Mouse (Mus musculus) gastrocnemius, postnatal 14 days (tissue): ENCODE results near the gene Itfg1. TPM values are rescaled to one million over a fixed set of nuclear protein-coding genes. Genes with fewer than 3 reads are reported as not detected.

Experiments used
- DNase-seq: peaks from one replicate; pipeline ENCODE4 v3.0.0; 2021; ENCODE audit warnings: mixed read lengths
- intact Hi-C: fragments of 180-260 bp; cut with DNase I; formaldehyde crosslinking; loops from one replicate; pipeline ENCODE4 v1.15.1; 2025; ENCODE audit warnings: low total_unique reads
- microRNA-seq, 2 experiments: library from miRNA; unstranded; fragments of <30 nt; microRNA quantifications; one replicate each; pipeline ENCODE4 v1.2.0; 2021
- total RNA-seq, 2 experiments: library from RNA; stranded (reverse); gene quantifications; 2 replicates each; pipeline ENCODE4 v1.2.3; 2021

Itfg1 gene
- total RNA-seq, 2 experiments from 2014 or later, result 32.3 to 33.0 TPM

DNA sequence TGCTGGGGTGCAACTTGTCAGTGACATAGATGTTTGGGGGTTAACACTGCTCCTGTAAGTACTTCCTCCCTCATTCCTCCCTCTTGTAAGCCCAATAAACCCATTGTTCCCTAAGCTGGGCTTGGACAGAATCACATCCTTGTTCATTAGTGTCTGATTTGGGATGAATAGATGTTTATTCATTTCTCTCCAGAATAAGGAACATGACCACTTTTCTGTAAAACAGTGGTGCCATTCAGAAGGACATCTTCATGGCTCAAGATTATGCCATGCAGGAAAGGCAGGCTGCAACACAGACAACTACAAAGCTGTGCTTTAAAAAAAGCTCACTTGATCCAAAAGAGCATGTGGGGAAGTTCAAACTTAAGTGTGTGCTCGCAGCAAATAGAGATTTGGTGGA is 55.2 kb downstream of the Itfg1 start:
- intact Hi-C loops, result no loop called here

DNA sequence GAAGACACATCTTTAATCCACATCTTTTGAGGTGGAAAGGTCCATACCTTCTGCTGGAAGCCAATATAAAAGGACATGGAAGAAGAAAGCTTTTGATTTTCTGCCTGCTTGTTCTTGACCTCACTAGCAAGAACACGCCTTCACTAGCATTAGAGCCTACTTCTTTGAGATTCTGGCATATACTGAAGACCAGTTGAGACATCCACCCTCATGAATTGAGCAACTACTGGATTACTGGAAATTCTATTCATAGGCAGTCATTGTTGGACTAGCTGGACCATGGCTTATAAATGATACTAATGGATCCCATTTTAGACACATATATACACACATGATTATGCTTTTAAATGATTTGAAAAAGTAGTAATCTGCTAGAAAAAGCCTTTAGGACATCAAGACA is 56.9 kb downstream of the Itfg1 start:
- no peak for DNase-seq
- intact Hi-C loops, result no loop called here

More for the DNA sequence above, 55.2 kb downstream of the Itfg1 start:
- no peak for DNase-seq

DNA sequence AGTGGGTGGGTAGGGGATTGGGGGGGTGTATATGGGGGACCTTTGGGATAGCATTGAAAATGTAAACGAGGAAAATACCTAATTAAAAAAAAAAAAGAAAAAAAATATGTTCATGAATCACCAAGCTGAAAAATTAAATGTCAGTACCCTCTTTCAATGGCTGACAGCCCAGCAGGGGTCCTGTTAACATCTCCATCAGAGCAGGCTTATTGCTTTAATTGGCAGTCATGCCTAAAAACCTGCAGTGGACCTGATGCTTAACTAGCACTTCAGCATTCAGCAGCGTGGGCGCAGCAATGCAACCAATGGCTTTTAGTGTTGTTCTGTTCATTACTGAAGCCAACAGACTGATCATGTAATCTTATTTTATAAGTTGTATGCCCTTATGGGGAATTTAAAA is 60.6 kb downstream of the Itfg1 start:
- DNase-seq, result no peak
- intact Hi-C loops, result no loop called here

DNA sequence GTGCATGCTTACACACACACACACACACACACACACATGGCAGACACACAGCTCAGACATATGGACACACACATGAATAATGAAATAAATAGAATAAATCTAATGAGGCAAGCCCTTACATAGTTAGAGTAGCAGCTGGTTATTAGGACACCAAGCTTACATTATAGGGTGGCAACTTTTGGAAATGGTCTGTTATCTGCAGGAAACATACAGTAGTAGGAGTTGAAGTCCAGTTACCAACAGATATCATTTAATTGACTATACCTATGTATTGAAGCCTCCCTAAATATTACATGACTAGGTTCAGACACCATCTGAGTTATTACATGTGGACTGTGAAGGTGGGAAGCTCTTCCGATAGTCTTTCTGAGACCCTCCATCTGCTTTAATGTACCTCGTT is 95.7 kb downstream of the Itfg1 start:
- intact Hi-C loops, result no loop called here
- DNase-seq, result no peak

DNA sequence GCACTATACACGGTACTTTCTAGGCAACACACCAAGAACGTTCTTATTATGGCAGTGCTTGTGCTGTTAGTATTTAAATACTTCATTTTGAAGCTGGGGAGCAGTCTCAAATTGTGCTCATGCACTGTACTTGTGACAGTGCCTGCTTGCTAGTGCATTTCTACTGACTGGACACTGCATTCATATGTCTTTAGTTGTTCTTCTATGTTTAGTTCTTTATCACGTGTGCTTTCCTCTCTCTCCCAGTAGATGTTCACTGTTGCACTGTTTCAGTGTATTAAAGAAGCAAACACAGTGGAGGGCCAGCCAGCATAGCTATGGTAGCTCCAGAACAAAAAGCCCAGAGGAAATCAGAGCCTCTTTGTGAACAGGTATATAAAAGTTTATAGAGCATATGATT is 110.2 kb downstream of the Itfg1 start:
- intact Hi-C loops, result no loop called here
- DNase-seq, result no peak

DNA sequence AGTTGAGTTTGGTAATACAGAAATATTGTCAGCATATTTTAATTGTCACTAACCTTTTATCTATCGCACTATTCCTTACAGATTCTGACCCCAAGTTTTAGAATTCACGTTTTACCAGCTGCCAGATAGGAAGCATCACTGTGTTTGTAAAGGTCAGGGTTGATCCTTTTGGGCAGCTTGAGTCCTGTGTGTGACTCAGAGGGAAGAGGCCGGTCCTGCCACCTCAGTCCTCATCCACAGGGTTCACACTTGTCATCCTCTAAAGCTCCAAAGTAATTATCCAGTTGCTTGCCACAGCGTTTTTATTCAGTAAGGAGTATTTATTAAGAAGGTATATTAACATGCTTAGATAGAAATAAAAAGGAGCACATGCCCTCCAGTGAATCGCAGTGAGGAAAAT is 123.5 kb downstream of the Itfg1 start:
- DNase-seq, result no peak

DNA sequence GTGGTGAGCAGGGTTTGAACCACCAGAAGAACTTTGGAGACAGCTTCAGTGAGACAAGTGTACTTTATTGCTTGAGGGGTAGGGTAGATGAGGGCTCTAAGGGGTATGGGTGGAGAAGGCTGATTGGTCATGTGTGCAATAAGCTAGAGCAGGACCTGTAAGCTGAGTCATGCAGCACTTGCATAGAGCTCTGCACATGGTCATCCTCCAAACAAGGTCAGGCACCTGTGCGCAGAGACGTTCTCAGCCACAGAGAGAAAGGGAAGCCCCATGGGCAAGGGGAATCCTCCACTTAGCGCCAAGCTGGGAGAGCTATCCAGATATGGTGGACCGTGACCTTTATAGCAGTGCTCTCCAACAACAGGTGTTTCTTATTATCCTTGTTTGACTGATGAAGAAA is 124.0 kb downstream of the Itfg1 start:
- no peak for DNase-seq
- intact Hi-C loops, result no loop called here

More for the DNA sequence above, 123.5 kb downstream of the Itfg1 start:
- intact Hi-C loops, result no loop called here

DNA sequence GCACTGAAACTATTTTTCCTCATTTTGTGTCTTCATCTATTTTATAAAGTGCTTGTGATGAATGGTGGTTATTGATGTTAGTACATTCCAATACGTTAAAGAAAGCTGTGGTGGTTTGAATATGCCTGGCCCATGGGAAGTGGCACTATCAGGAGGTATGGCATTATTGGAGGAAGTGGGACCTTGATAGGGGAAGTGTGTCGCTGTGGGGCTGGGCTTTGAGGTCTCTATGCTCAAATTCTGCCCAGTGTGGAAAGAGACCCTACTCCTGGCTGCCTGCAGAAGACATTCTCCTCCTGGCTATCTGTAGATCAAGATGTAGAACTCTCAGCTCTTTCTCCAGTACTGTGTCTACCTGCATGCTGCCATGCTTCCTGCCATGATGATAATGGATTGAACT is 133.7 kb downstream of the Itfg1 start:
- intact Hi-C loops, result no loop called here
- DNase-seq, result no peak

DNA sequence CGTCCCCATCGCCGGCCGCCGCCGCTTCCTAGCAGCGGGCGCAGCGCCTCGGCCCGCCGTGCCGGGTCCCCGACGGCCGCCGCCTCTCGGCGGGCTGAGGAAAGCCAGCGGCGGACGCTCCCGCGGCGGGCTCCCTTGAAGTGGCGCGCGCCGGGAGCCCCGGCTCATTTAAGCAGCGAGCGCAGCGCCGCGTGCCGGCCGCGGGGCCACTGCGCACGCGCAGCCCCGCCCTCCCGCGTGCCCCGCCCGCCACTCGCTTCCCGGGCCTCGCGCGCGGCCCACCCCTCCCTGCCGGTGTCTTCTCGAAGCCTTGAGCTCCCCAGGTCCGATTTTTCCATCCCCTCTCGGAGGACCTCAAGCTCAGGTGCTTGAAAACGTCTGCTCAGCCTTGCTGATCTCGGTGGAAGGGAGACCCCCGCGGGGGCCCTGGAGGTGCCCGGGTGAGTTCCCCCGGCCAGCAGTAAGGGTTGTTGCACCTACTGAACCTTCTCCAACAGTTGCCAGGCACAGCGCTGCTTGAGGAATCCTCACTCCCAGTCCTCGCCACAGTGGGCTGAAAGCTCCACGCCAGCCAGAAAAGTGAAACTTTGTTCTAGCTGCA is 139.9 kb downstream of the Itfg1 start, which contains the start of gene Neto2:
Gene Neto2, minus strand, starts transcription at position 174 of the 601 bp plus-strand sequence.
- DNase-seq, result peak; percentile 58
- intact Hi-C loops, result loop anchor here (5.0 kb wide), 1 partner anchor 1206 kb away; no protein-coding TSS in a partner anchor

DNA sequence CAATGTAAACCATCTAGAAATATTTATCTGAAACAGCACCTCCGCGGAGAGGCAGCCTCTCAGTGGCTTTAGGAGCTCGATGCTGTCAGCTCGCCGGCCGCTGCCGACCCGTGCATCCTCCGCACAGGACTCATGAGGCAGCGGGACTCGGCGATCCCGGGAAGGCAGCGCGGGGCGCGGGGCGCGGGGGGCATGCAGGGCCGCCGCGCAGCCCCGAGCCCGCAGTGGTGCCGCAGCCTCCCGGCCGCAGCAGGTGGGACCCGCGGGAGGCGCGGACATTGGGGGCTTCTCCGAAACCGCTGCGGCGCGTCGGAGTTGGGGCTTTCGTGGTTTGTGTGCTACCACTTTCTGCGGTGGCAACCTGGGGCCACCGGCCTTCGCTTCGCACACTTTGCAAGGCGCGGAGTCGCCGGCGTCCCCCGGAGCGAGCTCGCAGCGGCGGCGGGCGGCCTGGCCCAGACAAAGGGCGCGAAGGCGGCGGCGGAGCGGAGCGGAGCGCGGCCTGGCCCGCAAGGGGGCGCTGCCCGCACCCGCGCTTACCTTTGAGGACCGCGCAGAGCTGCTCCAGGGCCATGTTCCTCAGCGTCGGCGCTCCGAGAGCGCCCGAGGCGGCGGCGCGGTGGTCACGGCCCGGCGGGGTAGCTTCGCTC is 140.5 kb downstream of the Itfg1 start:
- peak; percentile 54 for DNase-seq
- intact Hi-C loops, result loop anchor here (5.0 kb wide), 1 partner anchor 1207 kb away; no protein-coding TSS in a partner anchor

DNA sequence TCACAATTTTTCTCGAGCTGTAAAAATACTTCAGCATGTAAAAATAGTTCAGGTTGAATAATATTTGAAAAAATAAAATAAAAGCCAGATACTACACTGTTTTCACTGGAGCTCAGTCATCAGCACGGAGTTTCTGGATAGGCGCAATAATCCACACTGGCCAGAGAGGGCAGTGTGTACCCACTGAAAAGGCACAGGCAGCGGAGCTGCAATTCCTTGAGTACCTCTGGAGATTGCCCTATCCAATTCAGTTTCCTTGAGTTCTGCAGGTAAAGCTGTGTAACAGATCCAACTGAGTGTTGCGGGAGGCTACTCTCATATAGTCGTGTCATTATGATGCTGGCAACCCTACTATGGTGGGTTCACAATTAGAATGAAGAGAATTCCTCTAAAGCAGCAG is 141.7 kb downstream of the Itfg1 start:
- peak; percentile 41 for DNase-seq
- intact Hi-C loops, result loop anchor here (5.0 kb wide), 1 partner anchor 888 kb away; no protein-coding TSS in a partner anchor

Small RNAs within 50 kb of the gene (microRNA-seq; reads per million reads assigned to microRNA genes)
- 0 to 2.0 reads per million in 2 experiments for gene Mir8109

Other genes with a start within 250 kb of the Itfg1 start
- 1 to 10 TPM; 1.8 to 3.2 TPM for gene Neto2, start 140.0 kb downstream of the Itfg1 start, total RNA-seq
- gene Phkb, start within 50 bp of the Itfg1 start, total RNA-seq, result 100 to 1,000 TPM; 115 to 142 TPM